Mouse (Mus musculus) heart, adult 2 months (tissue): ENCODE data around the gene Larp6.

Experiments used
- CTCF ChIP-seq: fragments of 200-600 bp; IDR thresholded peaks from 2 replicates; pipeline ENCODE4 v1.8.1; 2022; ENCODE audit warnings: antibody characterized with exemption, mild to moderate bottlenecking, moderate library complexity
- EP300 ChIP-seq: fragments of 200-500 bp; IDR thresholded peaks from 2 replicates; pipeline ENCODE4 v1.6.1; 2011; ENCODE audit warnings: low read depth, low read length, control low read depth; ENCODE audit not compliant: insufficient read depth
- POLR2A ChIP-seq: fragments of 200-500 bp; IDR thresholded peaks from 2 replicates; pipeline ENCODE4 v1.6.1; 2011; ENCODE audit warnings: mild to moderate bottlenecking, low read depth, low read length, control low read depth; ENCODE audit not compliant: insufficient read depth

GRCm38 (mm10) chr9:60743180-60743900 is 30.6 kb downstream of the Larp6 start:
- TF ChIP-seq EP300 (no peak), POLR2A (no peak), CTCF (no peak)
